Mouse (Mus musculus) ES-Bruce4 (cell line): ENCODE results near the gene Rab22a. TPM values are rescaled to one million over a fixed set of nuclear protein-coding genes. Genes with fewer than 3 reads are reported as not detected.
"Not testable (repeated sequence)": the region's sequence is repeated elsewhere in the genome, so short reads cannot be mapped to it uniquely, and the experiment has no call there.

Source experiments
- H3K27ac ChIP-seq: 2 replicates; pipeline ENCODE4 v1.5.1; 2012; ENCODE audit warnings: low read length, inconsistent platforms; ENCODE audit not compliant: insufficient read depth
- H3K27me3 ChIP-seq: 2 replicates; pipeline ENCODE4 v1.6.1; 2012; ENCODE audit warnings: mild to moderate bottlenecking, low read length, inconsistent platforms; ENCODE audit not compliant: control insufficient read depth, poor library complexity, insufficient read depth, severe bottlenecking
- H3K36me3 ChIP-seq: 2 replicates; pipeline ENCODE4 v1.6.1; 2012; ENCODE audit warnings: inconsistent platforms, mild to moderate bottlenecking, low read length, moderate library complexity; ENCODE audit not compliant: control insufficient read depth, poor library complexity, insufficient read depth, severe bottlenecking
- H3K4me1 ChIP-seq: one replicate; pipeline ENCODE4 v1.8.1; 2011; ENCODE audit warnings: low read length; ENCODE audit not compliant: control insufficient read depth, insufficient read depth
- H3K4me3 ChIP-seq: 2 replicates; pipeline ENCODE4 v1.5.1; 2011; ENCODE audit warnings: low read depth, mild to moderate bottlenecking, low read length
- H3K9ac ChIP-seq: 2 replicates; pipeline ENCODE4 v1.6.1; 2012; ENCODE audit warnings: low read depth, mild to moderate bottlenecking, inconsistent platforms; ENCODE audit not compliant: poor library complexity, severe bottlenecking
- H3K9me3 ChIP-seq: replicated peaks from 2 replicates; pipeline ENCODE4 v1.6.1; 2012; ENCODE audit warnings: mild to moderate bottlenecking, low read length, inconsistent platforms; ENCODE audit not compliant: control insufficient read depth, poor library complexity, insufficient read depth, severe bottlenecking
- CTCF ChIP-seq: IDR thresholded peaks from one replicate; pipeline ENCODE4 v1.8.1; 2011; ENCODE audit warnings: low read depth, low read length
- EP300 ChIP-seq: IDR thresholded peaks from 2 replicates; pipeline ENCODE4 v1.6.1; 2011; ENCODE audit warnings: low read depth, low read length; ENCODE audit not compliant: insufficient read depth
- POLR2A ChIP-seq: IDR thresholded peaks from one replicate; pipeline ENCODE4 v1.8.1; 2011; ENCODE audit warnings: low read length; ENCODE audit not compliant: insufficient read depth
- polyA plus RNA-seq: library from polyadenylated mRNA; stranded (reverse); fragments of >200 nt; gene quantifications from 2 replicates; pipeline ENCODE4 v1.2.4, GENCODE M21; 2011; ENCODE audit warnings: low read depth; ENCODE audit not compliant: missing spikeins, insufficient read depth, insufficient read length

The Rab22a gene
- polyA plus RNA-seq, 1 experiment = 27.7 TPM

DNA sequence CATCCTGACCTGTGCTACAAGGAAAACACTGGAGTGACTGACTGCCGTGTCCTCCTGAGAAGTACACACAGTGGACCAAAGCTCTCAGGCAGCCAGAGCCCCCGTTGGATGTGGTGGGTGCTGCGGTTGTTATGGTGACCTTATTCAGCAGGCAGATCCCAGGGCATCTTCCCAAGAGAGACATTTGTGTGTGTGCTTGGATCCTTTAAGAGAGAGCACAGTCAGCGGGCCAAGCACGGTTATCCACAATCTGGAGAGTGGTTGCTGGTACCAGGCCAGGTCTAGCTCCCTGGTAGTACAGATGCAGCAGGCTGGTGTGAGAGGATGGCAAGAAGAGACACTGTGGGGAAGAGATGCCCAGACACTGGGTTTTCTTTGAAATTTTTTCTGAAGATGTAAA lies 57.4 kb downstream of the Rab22a start:
- Histone ChIP-seq H3K27ac (no peak overlapping the region), H3K4me1 (no peaks in the 10 kb centered on the region), H3K27me3 (no peaks in the 10 kb centered on the region), H3K9ac (no peak overlapping the region), H3K4me3 (no peak overlapping the region), H3K36me3 (no peaks in the 10 kb centered on the region), H3K9me3 (no peaks in the 10 kb centered on the region)
- TF ChIP-seq CTCF = no peak
- TF ChIP-seq POLR2A = no peak
- TF ChIP-seq EP300 = no peak

DNA sequence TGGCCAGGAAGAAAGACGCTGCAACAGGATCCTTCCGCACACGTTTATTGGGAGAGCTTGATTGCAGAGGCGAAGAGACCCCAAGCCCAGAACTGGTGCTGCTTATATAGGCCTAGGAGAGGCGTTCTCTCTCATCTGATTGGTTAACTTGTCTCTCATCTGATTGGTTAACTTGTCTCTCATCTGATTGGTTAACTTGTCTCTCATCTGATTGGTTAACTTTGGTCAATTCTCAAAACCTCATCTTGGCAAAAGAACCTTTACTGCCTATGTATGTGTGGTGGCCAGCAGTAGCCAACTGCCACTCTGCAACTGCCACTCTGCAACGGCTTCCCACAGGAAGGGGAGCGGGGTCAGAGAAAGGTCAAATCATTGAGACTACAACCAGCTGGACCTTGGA lies 59.6 kb downstream of the Rab22a start, which contains the start of gene 1700010B08Rik:
Gene 1700010B08Rik (plus strand): TSS at position 301 of the 400 bp plus-strand sequence.
- H3K9me3 ChIP-seq = not testable (repeated sequence)

DNA sequence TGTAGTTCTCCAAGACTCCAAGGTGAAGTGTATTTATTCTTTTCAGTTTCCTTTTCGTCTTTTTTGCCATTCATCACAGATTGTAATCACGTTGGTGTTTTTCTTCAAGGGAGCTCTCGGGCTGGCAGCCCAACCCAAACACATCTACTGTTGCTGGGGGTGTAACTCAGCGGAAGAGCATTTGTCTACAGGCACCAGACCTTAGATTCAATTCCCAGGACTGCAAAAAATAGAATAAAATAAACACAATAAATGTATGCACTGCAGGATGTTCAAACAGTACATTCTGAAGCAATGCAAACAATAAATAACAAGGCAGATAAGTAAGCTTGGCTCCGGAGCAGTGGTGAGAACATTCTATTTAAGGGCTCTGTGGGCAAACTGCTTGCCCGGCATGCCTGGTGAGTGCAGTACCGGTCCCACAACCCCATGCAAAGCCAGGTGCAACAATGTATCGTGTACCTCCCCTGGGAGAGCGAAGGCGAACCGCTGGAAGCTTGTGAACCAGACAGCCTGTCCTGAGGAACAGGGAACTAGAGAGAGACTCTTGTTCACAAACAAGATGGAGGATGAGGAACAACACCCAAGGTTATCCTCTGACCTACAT lies 62.8 kb downstream of the Rab22a start:
- no peaks in the 10 kb centered on the region for H3K4me1 ChIP-seq

More for the DNA sequence above, 59.6 kb downstream of the Rab22a start, which contains the start of gene 1700010B08Rik:
- H3K27ac ChIP-seq, H3K4me1 ChIP-seq, H3K4me3 ChIP-seq, H3K9ac ChIP-seq, H3K36me3 ChIP-seq, H3K27me3 ChIP-seq: not testable (repeated sequence)

DNA sequence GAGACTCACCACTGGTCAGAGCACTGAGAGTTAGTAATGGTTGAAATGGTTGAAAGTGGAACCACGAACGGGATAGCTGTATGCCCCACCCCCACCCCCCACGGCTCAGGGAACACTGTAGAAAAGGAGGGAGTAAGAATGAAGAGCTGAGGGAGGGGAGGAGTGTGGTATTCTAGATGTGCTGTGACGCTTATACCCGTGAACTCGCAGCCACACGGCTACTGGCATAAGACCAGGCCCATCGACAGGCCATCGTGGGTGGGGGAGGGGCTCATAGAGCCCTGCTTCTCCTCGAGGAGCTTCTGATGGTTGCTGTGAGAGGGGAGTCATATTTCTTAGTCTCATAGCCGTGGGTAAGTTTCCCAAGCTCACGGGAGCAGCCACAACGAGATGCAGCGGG lies 64.8 kb downstream of the Rab22a start:
- H3K27ac ChIP-seq = no peak overlapping the region
- H3K27me3 ChIP-seq = no peaks in the 10 kb centered on the region
- no peaks in the 10 kb centered on the region for H3K36me3 ChIP-seq
- H3K4me1 ChIP-seq = no peaks in the 10 kb centered on the region
- H3K9me3 ChIP-seq = no peaks in the 10 kb centered on the region
- H3K9ac ChIP-seq = no peak overlapping the region
- no peak for TF ChIP-seq EP300
- TF ChIP-seq CTCF = no peak
- no peak for TF ChIP-seq POLR2A
- no peak overlapping the region for H3K4me3 ChIP-seq

More for the DNA sequence above, 62.8 kb downstream of the Rab22a start:
- Histone ChIP-seq H3K9ac (no peak overlapping the region), H3K36me3 (no peaks in the 10 kb centered on the region), H3K27ac (no peak overlapping the region), H3K9me3 (no peaks in the 10 kb centered on the region), H3K27me3 (no peaks in the 10 kb centered on the region), H3K4me3 (no peak overlapping the region)
- TF ChIP-seq POLR2A (no peak), CTCF (no peak), EP300 (no peak)

DNA sequence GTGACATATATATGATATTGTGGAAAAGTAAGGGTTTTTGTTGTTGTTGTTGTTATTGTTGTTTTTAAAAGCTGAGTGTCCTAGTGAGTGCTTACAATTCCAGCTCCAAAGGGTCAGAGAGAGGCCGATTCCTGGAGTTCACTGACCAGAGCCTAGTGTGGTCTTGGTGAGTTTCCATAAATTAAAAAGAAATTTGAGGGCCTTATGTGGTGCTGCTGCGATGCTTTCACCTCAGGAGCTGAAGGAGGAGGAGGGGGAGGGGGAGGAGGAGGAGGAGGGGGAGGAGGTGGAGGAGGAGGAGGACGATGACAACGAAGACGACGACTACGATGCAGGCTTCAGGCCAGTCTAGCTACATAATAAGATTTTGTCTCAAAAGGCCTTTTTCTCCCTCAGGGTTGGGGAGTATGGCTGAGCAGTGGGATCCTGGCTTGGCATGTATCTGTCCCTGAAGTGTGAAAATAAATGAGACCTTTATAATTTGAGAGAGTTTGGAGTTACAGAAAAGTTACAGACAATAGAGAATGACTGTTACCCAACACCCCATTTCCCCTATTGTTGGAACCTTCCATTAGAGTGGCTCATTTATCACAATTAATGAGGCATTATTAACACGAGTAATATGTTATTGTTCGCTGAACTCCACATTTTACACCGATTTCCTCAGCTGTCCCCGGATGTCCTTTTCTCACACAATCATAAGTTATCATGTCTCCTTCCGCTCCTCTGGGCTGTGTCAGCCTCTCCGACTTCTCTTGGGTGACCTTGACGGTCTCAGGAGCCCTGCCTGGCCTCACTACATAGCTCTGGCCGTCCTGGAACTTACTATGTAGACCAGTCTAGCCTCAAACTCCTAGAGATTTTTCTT lies 65.6 kb downstream of the Rab22a start:
- no peaks in the 10 kb centered on the region for H3K9me3 ChIP-seq
- no peak for TF ChIP-seq CTCF
- TF ChIP-seq POLR2A = no peak
- TF ChIP-seq EP300 = no peak
- no peaks in the 10 kb centered on the region for H3K36me3 ChIP-seq
- H3K27me3 ChIP-seq = no peaks in the 10 kb centered on the region
- H3K27ac ChIP-seq = no peak overlapping the region
- H3K9ac ChIP-seq = no peak overlapping the region
- H3K4me1 ChIP-seq = no peaks in the 10 kb centered on the region
- no peak overlapping the region for H3K4me3 ChIP-seq

DNA sequence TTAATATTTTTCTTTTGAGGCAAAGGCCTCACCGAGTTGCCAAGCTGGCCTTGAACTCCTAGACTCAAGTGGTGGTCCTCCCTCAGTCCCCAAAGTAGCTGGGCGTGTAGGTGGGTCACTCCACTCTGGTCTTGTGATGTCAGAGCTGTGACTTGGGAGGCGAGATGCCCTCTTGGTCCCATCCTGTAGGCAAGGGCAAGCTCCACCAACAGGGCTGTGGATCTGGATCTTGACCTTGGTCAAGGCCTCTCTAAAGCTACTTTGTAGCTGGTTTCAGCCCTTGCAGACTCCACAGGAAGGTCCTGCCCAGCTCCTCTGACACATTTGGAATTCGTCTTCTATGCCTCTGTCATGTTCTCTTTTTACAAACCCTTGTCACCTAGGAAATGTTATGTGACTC lies 66.3 kb downstream of the Rab22a start:
- Histone ChIP-seq H3K9ac (no peak overlapping the region), H3K4me3 (no peak overlapping the region)
- TF ChIP-seq EP300 = no peak
- no peak for TF ChIP-seq POLR2A
- TF ChIP-seq CTCF = no peak

More for the DNA sequence above, 66.3 kb downstream of the Rab22a start:
- no peaks in the 10 kb centered on the region for H3K36me3 ChIP-seq
- no peaks in the 10 kb centered on the region for H3K4me1 ChIP-seq
- H3K27me3 ChIP-seq = no peaks in the 10 kb centered on the region
- no peak overlapping the region for H3K27ac ChIP-seq
- no peaks in the 10 kb centered on the region for H3K9me3 ChIP-seq
